Mouse (Mus musculus) lung, embryonic 14.5 days (tissue): ENCODE results near the gene Bmp8b. TPM values are rescaled to one million over a fixed set of nuclear protein-coding genes. Genes with fewer than 3 reads are reported as not detected.
"Not testable (repeated sequence)": the region's sequence is repeated elsewhere in the genome, so short reads cannot be mapped to it uniquely, and the experiment has no call there.

ENCODE experiments used
- ATAC-seq: fragments of 200-750 bp; cut with Nextera tagmentation; 2 replicates; pipeline ENCODE4 v1.8.0; 2017; ENCODE audit warnings: mild to moderate bottlenecking, moderate TSS enrichment, moderate library complexity; ENCODE audit not compliant: insufficient read depth
- DNase-seq: peaks from one replicate; pipeline ENCODE4 v3.0.0-alpha.2; 2015
- H3K27ac ChIP-seq: fragments of 300-500 bp; sonication (generic); 2 replicates; pipeline ENCODE4 v1.5.1; 2014; ENCODE audit warnings: low read depth, mild to moderate bottlenecking, moderate library complexity
- H3K27me3 ChIP-seq: fragments of 300-500 bp; sonication (generic); 2 replicates; pipeline ENCODE4 v1.6.1; 2014; ENCODE audit warnings: low read length, control low read depth; ENCODE audit not compliant: insufficient read depth
- H3K36me3 ChIP-seq: fragments of 300-500 bp; sonication (generic); 2 replicates; pipeline ENCODE4 v1.6.1; 2014; ENCODE audit warnings: control low read depth; ENCODE audit not compliant: insufficient read depth
- H3K4me1 ChIP-seq: fragments of 300-500 bp; sonication (generic); 2 replicates; pipeline ENCODE4 v1.6.1; 2014; ENCODE audit warnings: antibody characterized with exemption, control low read depth; ENCODE audit not compliant: insufficient read depth
- H3K4me2 ChIP-seq: fragments of 300-500 bp; sonication (generic); 2 replicates; pipeline ENCODE4 v1.6.1; 2014; ENCODE audit warnings: mild to moderate bottlenecking
- H3K4me3 ChIP-seq: fragments of 300-500 bp; sonication (generic); 2 replicates; pipeline ENCODE4 v1.5.1; 2014; ENCODE audit warnings: low read depth, low read length
- H3K9ac ChIP-seq: fragments of 300-500 bp; sonication (generic); 2 replicates; pipeline ENCODE4 v1.6.1; 2014
- H3K9me3 ChIP-seq: fragments of 300-500 bp; sonication (generic); 2 replicates; pipeline ENCODE4 v1.6.1; 2016; ENCODE audit warnings: low read depth, low read length, control low read depth
- CTCF ChIP-seq: IDR thresholded peaks from 2 replicates; pipeline ENCODE4 v1.5.1; 2016; ENCODE audit warnings: antibody characterized with exemption, low read depth
- WGBS: fragments of 180-500 bp; shearing (Covaris S2); extraction: QIAGEN DNeasy Blood & Tissue Kit; methylation state at CpG from one replicate; pipeline ENCODE4 v1.1.7; 2014; 5-methylcytosine and 5-hydroxymethylcytosine counted together
- polyA plus RNA-seq: library from polyadenylated mRNA; unstranded; fragments of >200 nt; fragmentation: Nextera tagmentation; extraction: Ambion mirVana; gene quantifications from 2 replicates; pipeline ENCODE4 v1.2.1, GENCODE M21; 2014

Bmp8b gene
- polyA plus RNA-seq, 1 experiment from 2014 or later: 0.79 TPM

GRCm38 (mm10) chr4:123112216-123112764, 7.3 kb downstream of the Bmp8b start:
- H3K27me3 ChIP-seq: peaks cover 6% of the 10 kb centered on the region
- TF ChIP-seq CTCF: no peak
- H3K27ac ChIP-seq: no peak overlapping the region
- no peaks in the 10 kb centered on the region for H3K9me3 ChIP-seq
- DNase-seq (no peak), ATAC-seq (no peak)
- no peak overlapping the region for H3K4me2 ChIP-seq
- no peaks in the 10 kb centered on the region for H3K36me3 ChIP-seq
- no peaks in the 10 kb centered on the region for H3K4me1 ChIP-seq
- WGBS: 71% methylated on average over 8 of the region's 8 CpGs
- H3K4me3 ChIP-seq: no peak overlapping the region
- H3K9ac ChIP-seq: no peak overlapping the region

- H3K4me2 ChIP-seq, H3K4me1 ChIP-seq, H3K4me3 ChIP-seq, H3K9me3 ChIP-seq, H3K9ac ChIP-seq, H3K36me3 ChIP-seq, ATAC-seq, DNase-seq, H3K27ac ChIP-seq: not testable (repeated sequence)
- 86% methylated on average over 4 of the region's 4 CpGs for WGBS
- H3K27me3 ChIP-seq: peaks cover 12% of the 10 kb centered on the region
Observed at GRCm38 (mm10) chr4:123114651-123115050, 9.7 kb downstream of the Bmp8b start.

GRCm38 (mm10) chr4:123116011-123116410, 11.0 kb downstream of the Bmp8b start, which contains the start of gene Oxct2b:
TSS of gene Oxct2b (plus strand) at chr4:123116266.
- H3K27ac ChIP-seq: no peak within 1 kb of the TSS
- H3K9ac ChIP-seq: no peak within 1 kb of the TSS
- no peaks in the 10 kb centered on the region for H3K36me3 ChIP-seq
- H3K27me3 ChIP-seq: peaks cover 12% of the 10 kb centered on the region
- peak within 1 kb of the TSS; percentile 27 for H3K4me3 ChIP-seq
- TF ChIP-seq CTCF: no peak
- 4% methylated on average over 22 of the region's 22 CpGs for WGBS
- H3K4me1 ChIP-seq: no peaks in the 10 kb centered on the region
- DNase-seq: peak; percentile 15
- no peaks in the 10 kb centered on the region for H3K9me3 ChIP-seq
- peak; percentile 41; the same call in 1 of the 2 replicates for ATAC-seq
- peak within 1 kb of the TSS; percentile 58 for H3K4me2 ChIP-seq

GRCm38 (mm10) chr4:123116640-123117039, 11.7 kb downstream of the Bmp8b start:
- not testable (repeated sequence) for H3K4me1 ChIP-seq, H3K9ac ChIP-seq, H3K36me3 ChIP-seq, H3K27ac ChIP-seq, H3K9me3 ChIP-seq
- DNase-seq (peak; percentile 8), ATAC-seq (peak; percentile 31; the same call in 1 of the 2 replicates)
- WGBS: 22% methylated on average over 23 of the region's 42 CpGs
- Histone ChIP-seq H3K4me3 (peak overlapping the region; percentile 27), H3K4me2 (peak overlapping the region; percentile 58), H3K27me3 (peaks cover 12% of the 10 kb centered on the region)

GRCm38 (mm10) chr4:123121286-123121685, 16.3 kb downstream of the Bmp8b start:
- Histone ChIP-seq H3K36me3 (peaks cover 19% of the 10 kb centered on the region), H3K27me3 (peaks cover 7% of the 10 kb centered on the region; the same call in 1 of the 2 replicates), H3K9me3 (no peaks in the 10 kb centered on the region), H3K4me1 (no peaks in the 10 kb centered on the region), H3K4me3 (no peak overlapping the region), H3K9ac (no peak overlapping the region), H3K27ac (no peak overlapping the region), H3K4me2 (no peak overlapping the region)
- no peak for TF ChIP-seq CTCF
- DNase-seq (no peak), ATAC-seq (no peak)
- WGBS: 89% methylated on average over 2 of the region's 2 CpGs

- Histone ChIP-seq H3K4me2 (no peak overlapping the region), H3K27me3 (no peaks in the 10 kb centered on the region), H3K27ac (no peak overlapping the region), H3K36me3 (peaks cover 67% of the 10 kb centered on the region), H3K4me1 (no peaks in the 10 kb centered on the region), H3K9ac (no peak overlapping the region), H3K4me3 (no peak overlapping the region), H3K9me3 (no peaks in the 10 kb centered on the region)
- TF ChIP-seq CTCF: no peak
- DNase-seq: no peak
- WGBS: 95% methylated on average over 7 of the region's 7 CpGs
- ATAC-seq: no peak
Observed at GRCm38 (mm10) chr4:123126626-123127025, 21.7 kb downstream of the Bmp8b start.

- no peak for TF ChIP-seq CTCF
- no peaks in the 10 kb centered on the region for H3K9me3 ChIP-seq
- H3K36me3 ChIP-seq: peaks cover 71% of the 10 kb centered on the region
- DNase-seq (no peak), ATAC-seq (no peak)
- no peaks in the 10 kb centered on the region for H3K27me3 ChIP-seq
- no peak overlapping the region for H3K4me2 ChIP-seq
- no peak overlapping the region for H3K9ac ChIP-seq
- H3K27ac ChIP-seq: no peak overlapping the region
- WGBS: 89% methylated on average over 4 of the region's 4 CpGs
- H3K4me3 ChIP-seq: no peak overlapping the region
- no peaks in the 10 kb centered on the region for H3K4me1 ChIP-seq
Observed at GRCm38 (mm10) chr4:123127051-123127450, 22.1 kb downstream of the Bmp8b start.
